Mouse (Mus musculus): ENCODE measurements around the gene Pdha2. TPM values are rescaled to one million over a fixed set of nuclear protein-coding genes. Genes with fewer than 3 reads are reported as not detected.

The Pdha2 gene
- polyA plus RNA-seq (2012; ENCODE audit: insufficient read depth, insufficient read length, missing spikeins) = not detected in 2 replicates

- Histone ChIP-seq H3K27ac (ENCODE audit: insufficient read depth, low read depth, low read length) (no peak within 1 kb of the TSS), H3K4me1 (ENCODE audit: control insufficient read depth, insufficient read depth, low read length) (no peaks in the 10 kb centered on the region), H3K4me3 (ENCODE audit: insufficient read depth, low read length) (no peak within 1 kb of the TSS)
- TF ChIP-seq CTCF (IDR thresholded peaks at IDR 0.05; ENCODE audit: low read depth, low read length) (no peak), POLR2A (IDR thresholded peaks at IDR 0.05; ENCODE audit: borderline replicate concordance, low read depth, low read length) (no peak)
Measured at GRCm38 (mm10) chr3:141212255-141212654, at the start of gene Pdha2. Gene Pdha2 (minus strand): TSS chr3:141212355.

GRCm38 (mm10) chr3:141260518-141260917 is 48.4 kb upstream of the Pdha2 start:
- Histone ChIP-seq H3K4me1 (ENCODE audit: control insufficient read depth, insufficient read depth, low read length) (no peaks in the 10 kb centered on the region), H3K27ac (ENCODE audit: insufficient read depth, low read depth, low read length) (no peak overlapping the region), H3K4me3 (ENCODE audit: insufficient read depth, low read length) (no peak overlapping the region)
- TF ChIP-seq POLR2A (IDR thresholded peaks at IDR 0.05; ENCODE audit: borderline replicate concordance, low read depth, low read length) = no peak
- no peak for TF ChIP-seq CTCF (IDR thresholded peaks at IDR 0.05; ENCODE audit: low read depth, low read length)

GRCm38 (mm10) chr3:141251440-141251839 is 39.3 kb upstream of the Pdha2 start:
- TF ChIP-seq CTCF (IDR thresholded peaks at IDR 0.05; ENCODE audit: low read depth, low read length) (no peak), POLR2A (IDR thresholded peaks at IDR 0.05; ENCODE audit: borderline replicate concordance, low read depth, low read length) (no peak)
- no peaks in the 10 kb centered on the region for H3K4me1 ChIP-seq (ENCODE audit: control insufficient read depth, insufficient read depth, low read length)

GRCm38 (mm10) chr3:141244725-141245298 is 32.7 kb upstream of the Pdha2 start:
- TF ChIP-seq POLR2A (IDR thresholded peaks at IDR 0.05; ENCODE audit: borderline replicate concordance, low read depth, low read length) (no peak), CTCF (IDR thresholded peaks at IDR 0.05; ENCODE audit: low read depth, low read length) (no peak)
- Histone ChIP-seq H3K4me3 (ENCODE audit: insufficient read depth, low read length) (no peak overlapping the region), H3K4me1 (ENCODE audit: control insufficient read depth, insufficient read depth, low read length) (no peaks in the 10 kb centered on the region)

More at GRCm38 (mm10) chr3:141251440-141251839, 39.3 kb upstream of the Pdha2 start:
- Histone ChIP-seq H3K27ac (ENCODE audit: insufficient read depth, low read depth, low read length) (no peak overlapping the region), H3K4me3 (ENCODE audit: insufficient read depth, low read length) (no peak overlapping the region)

GRCm38 (mm10) chr3:141238071-141238470 is 25.9 kb upstream of the Pdha2 start:
- H3K27ac ChIP-seq (ENCODE audit: insufficient read depth, low read depth, low read length) = no peak overlapping the region
- no peaks in the 10 kb centered on the region for H3K4me1 ChIP-seq (ENCODE audit: control insufficient read depth, insufficient read depth, low read length)
- TF ChIP-seq CTCF (IDR thresholded peaks at IDR 0.05; ENCODE audit: low read depth, low read length) = no peak
- no peak for TF ChIP-seq POLR2A (IDR thresholded peaks at IDR 0.05; ENCODE audit: borderline replicate concordance, low read depth, low read length)
- no peak overlapping the region for H3K4me3 ChIP-seq (ENCODE audit: insufficient read depth, low read length)

More at GRCm38 (mm10) chr3:141244725-141245298, 32.7 kb upstream of the Pdha2 start:
- no peak overlapping the region for H3K27ac ChIP-seq (ENCODE audit: insufficient read depth, low read depth, low read length)

- TF ChIP-seq CTCF (IDR thresholded peaks at IDR 0.05; ENCODE audit: low read depth, low read length) (no peak), POLR2A (IDR thresholded peaks at IDR 0.05; ENCODE audit: borderline replicate concordance, low read depth, low read length) (no peak)
- Histone ChIP-seq H3K4me1 (ENCODE audit: control insufficient read depth, insufficient read depth, low read length) (no peaks in the 10 kb centered on the region), H3K27ac (ENCODE audit: insufficient read depth, low read depth, low read length) (no peak overlapping the region), H3K4me3 (ENCODE audit: insufficient read depth, low read length) (no peak overlapping the region)
Measured at GRCm38 (mm10) chr3:141229148-141229547, 17.0 kb upstream of the Pdha2 start.

- no peak for TF ChIP-seq CTCF (IDR thresholded peaks at IDR 0.05; ENCODE audit: low read depth, low read length)
- no peak for TF ChIP-seq POLR2A (IDR thresholded peaks at IDR 0.05; ENCODE audit: borderline replicate concordance, low read depth, low read length)
- Histone ChIP-seq H3K4me1 (ENCODE audit: control insufficient read depth, insufficient read depth, low read length) (no peaks in the 10 kb centered on the region), H3K4me3 (ENCODE audit: insufficient read depth, low read length) (no peak overlapping the region), H3K27ac (ENCODE audit: insufficient read depth, low read depth, low read length) (no peak overlapping the region)
Measured at GRCm38 (mm10) chr3:141222339-141222738, 10.2 kb upstream of the Pdha2 start.

- Histone ChIP-seq H3K4me3 (ENCODE audit: insufficient read depth, low read length) (no peak overlapping the region), H3K27ac (ENCODE audit: insufficient read depth, low read depth, low read length) (no peak overlapping the region), H3K4me1 (ENCODE audit: control insufficient read depth, insufficient read depth, low read length) (no peaks in the 10 kb centered on the region)
- no peak for TF ChIP-seq POLR2A (IDR thresholded peaks at IDR 0.05; ENCODE audit: borderline replicate concordance, low read depth, low read length)
- TF ChIP-seq CTCF (IDR thresholded peaks at IDR 0.05; ENCODE audit: low read depth, low read length) = no peak
Measured at GRCm38 (mm10) chr3:141218561-141218960, 6.4 kb upstream of the Pdha2 start.

- H3K4me3 ChIP-seq (ENCODE audit: insufficient read depth, low read length) = no peak overlapping the region
- TF ChIP-seq POLR2A (IDR thresholded peaks at IDR 0.05; ENCODE audit: borderline replicate concordance, low read depth, low read length) = no peak
- TF ChIP-seq CTCF (IDR thresholded peaks at IDR 0.05; ENCODE audit: low read depth, low read length) = no peak
- H3K4me1 ChIP-seq (ENCODE audit: control insufficient read depth, insufficient read depth, low read length) = no peaks in the 10 kb centered on the region
- no peak overlapping the region for H3K27ac ChIP-seq (ENCODE audit: insufficient read depth, low read depth, low read length)
Measured at GRCm38 (mm10) chr3:141216999-141217398, 4.8 kb upstream of the Pdha2 start.

- TF ChIP-seq POLR2A (IDR thresholded peaks at IDR 0.05; ENCODE audit: borderline replicate concordance, low read depth, low read length) = no peak
- TF ChIP-seq CTCF (IDR thresholded peaks at IDR 0.05; ENCODE audit: low read depth, low read length) = no peak
- Histone ChIP-seq H3K27ac (ENCODE audit: insufficient read depth, low read depth, low read length) (no peak overlapping the region), H3K4me3 (ENCODE audit: insufficient read depth, low read length) (no peak overlapping the region), H3K4me1 (ENCODE audit: control insufficient read depth, insufficient read depth, low read length) (no peaks in the 10 kb centered on the region)
Measured at GRCm38 (mm10) chr3:141216237-141216636, 4.1 kb upstream of the Pdha2 start.

All from bone marrow macrophage, adult 2 months (primary cell).